Mouse (Mus musculus): ENCODE data around the gene Tmem86b. TPM values are rescaled to one million over a fixed set of nuclear protein-coding genes. Genes with fewer than 3 reads are reported as not detected.
"Not testable (repeated sequence)": the region's sequence is repeated elsewhere in the genome, so short reads cannot be mapped to it uniquely, and the experiment has no call there.

Tmem86b gene
- polyA plus RNA-seq, 1 experiment from 2014 or later, result 3.3 TPM

- H3K36me3 ChIP-seq (ENCODE audit: control insufficient read depth, insufficient read depth, low read length); H3K27me3 ChIP-seq (ENCODE audit: control insufficient read depth, insufficient read depth, low read length); H3K9ac ChIP-seq (replicated peaks; ENCODE audit: low read depth, low read length); H3K9me3 ChIP-seq (ENCODE audit: control insufficient read depth, low read length); H3K4me1 ChIP-seq (ENCODE audit: control insufficient read depth, insufficient read depth, low read length); ATAC-seq (ENCODE audit: low read depth); H3K4me3 ChIP-seq (ENCODE audit: low read depth, low read length); H3K27ac ChIP-seq (ENCODE audit: low read depth, low read length); H3K4me2 ChIP-seq (ENCODE audit: low read depth, low read length): not testable (repeated sequence)
- WGBS, result 78% methylated on average over 3 of the region's 3 CpGs
These were observed 49.7 kb downstream of the Tmem86b start for GRCm38 (mm10) chr7:4581481-4581880.

Small RNAs within 50 kb of the gene (microRNA-seq; reads per million reads assigned to microRNA genes)
- not detected for gene Gm23577

Other genes starting within 250 kb of the Tmem86b start
- gene Gp6, start 233.7 kb downstream of the Tmem86b start, polyA plus RNA-seq (2014; fragmentation: Nextera tagmentation; extraction: Ambion mirVana), result not detected in 2 replicates
- 43.7 and 44.6 TPM in 2 replicates for gene Rdh13, start 185.8 kb downstream of the Tmem86b start, polyA plus RNA-seq (2014; fragmentation: Nextera tagmentation; extraction: Ambion mirVana)
- 5.9 and 6.9 TPM in 2 replicates for gene Eps8l1, start 170.7 kb downstream of the Tmem86b start, polyA plus RNA-seq (2014; fragmentation: Nextera tagmentation; extraction: Ambion mirVana)
- 48.6 and 52.4 TPM in 2 replicates for gene Ppp1r12c, start 129.7 kb downstream of the Tmem86b start, polyA plus RNA-seq (2014; fragmentation: Nextera tagmentation; extraction: Ambion mirVana)
- 2.8 and 4.9 TPM in 2 replicates for gene Tnnt1, start 115.0 kb downstream of the Tmem86b start, polyA plus RNA-seq (2014; fragmentation: Nextera tagmentation; extraction: Ambion mirVana)
- gene Tnni3, start 107.2 kb downstream of the Tmem86b start, polyA plus RNA-seq (2014; fragmentation: Nextera tagmentation; extraction: Ambion mirVana), result 0.84 and 2.0 TPM in 2 replicates
- gene Dnaaf3, start 99.0 kb downstream of the Tmem86b start, polyA plus RNA-seq (2014; fragmentation: Nextera tagmentation; extraction: Ambion mirVana), result 0.66 and 0.91 TPM in 2 replicates
- gene Syt5, start 83.9 kb downstream of the Tmem86b start, polyA plus RNA-seq (2014; fragmentation: Nextera tagmentation; extraction: Ambion mirVana), result 71.5 and 79.9 TPM in 2 replicates
- gene Ptprh, start 27.4 kb downstream of the Tmem86b start, polyA plus RNA-seq (2014; fragmentation: Nextera tagmentation; extraction: Ambion mirVana), result 0.20 and 0.22 TPM in 2 replicates
- gene Ppp6r1, start 27.6 kb upstream of the Tmem86b start, polyA plus RNA-seq (2014; fragmentation: Nextera tagmentation; extraction: Ambion mirVana), result 6.1 and 10.9 TPM in 2 replicates
- gene Hspbp1, start 53.6 kb upstream of the Tmem86b start, polyA plus RNA-seq (2014; fragmentation: Nextera tagmentation; extraction: Ambion mirVana), result 141 and 143 TPM in 2 replicates
- gene Brsk1, start 59.2 kb upstream of the Tmem86b start, polyA plus RNA-seq (2014; fragmentation: Nextera tagmentation; extraction: Ambion mirVana), result 10.1 and 12.9 TPM in 2 replicates
- gene Tmem150b, start 93.8 kb upstream of the Tmem86b start, polyA plus RNA-seq (2014; fragmentation: Nextera tagmentation; extraction: Ambion mirVana), result 0.19 TPM in 2 replicates
- 50.9 and 64.8 TPM in 2 replicates for gene Kmt5c, start 108.7 kb upstream of the Tmem86b start, polyA plus RNA-seq (2014; fragmentation: Nextera tagmentation; extraction: Ambion mirVana)
- gene Cox6b2, start 121.7 kb upstream of the Tmem86b start, polyA plus RNA-seq (2014; fragmentation: Nextera tagmentation; extraction: Ambion mirVana), result 10.8 and 17.7 TPM in 2 replicates
- gene Fam71e2, start 139.9 kb upstream of the Tmem86b start, polyA plus RNA-seq (2014; fragmentation: Nextera tagmentation; extraction: Ambion mirVana), result 0.13 TPM in 1 of 2 replicates, not detected in the other
- 0.44 and 0.48 TPM in 2 replicates for gene Il11, start 151.4 kb upstream of the Tmem86b start, polyA plus RNA-seq (2014; fragmentation: Nextera tagmentation; extraction: Ambion mirVana)
- 0.46 TPM in 1 of 2 replicates, not detected in the other for gene Tmem190, start 151.5 kb upstream of the Tmem86b start, polyA plus RNA-seq (2014; fragmentation: Nextera tagmentation; extraction: Ambion mirVana)
- 3.5 and 3.6 TPM in 2 replicates for gene Tmem238, start 158.2 kb upstream of the Tmem86b start, polyA plus RNA-seq (2014; fragmentation: Nextera tagmentation; extraction: Ambion mirVana)
- gene Rpl28, start 161.5 kb upstream of the Tmem86b start, polyA plus RNA-seq (2014; fragmentation: Nextera tagmentation; extraction: Ambion mirVana), result 154 and 173 TPM in 2 replicates
- gene Ube2s, start 181.2 kb upstream of the Tmem86b start, polyA plus RNA-seq (2014; fragmentation: Nextera tagmentation; extraction: Ambion mirVana), result 249 and 263 TPM in 2 replicates
- 16.8 and 18.7 TPM in 2 replicates for gene Shisa7, start 213.3 kb upstream of the Tmem86b start, polyA plus RNA-seq (2014; fragmentation: Nextera tagmentation; extraction: Ambion mirVana)
- 3.2 and 3.9 TPM in 2 replicates for gene Isoc2b, start 238.8 kb upstream of the Tmem86b start, polyA plus RNA-seq (2014; fragmentation: Nextera tagmentation; extraction: Ambion mirVana)
- gene Isoc2a, start 245.7 kb upstream of the Tmem86b start, polyA plus RNA-seq (2014; fragmentation: Nextera tagmentation; extraction: Ambion mirVana), result 0.58 and 0.76 TPM in 2 replicates

All from neural tube, embryonic 14.5 days (tissue).